Mouse (Mus musculus) forelimb bud, embryonic 11.5 days (tissue): Measurements from ENCODE around the gene Olfr986.

ENCODE experiments used
- DNase-seq: peaks from one replicate; pipeline ENCODE4 v3.0.0-alpha.2; 2012; ENCODE audit warnings: low read depth, low spot score

Gene Olfr986

GRCm38 (mm10) chr9:40234233-40235072 is 53.7 kb downstream of the Olfr986 start:
- no peak for DNase-seq

- no peak for DNase-seq
Measured at GRCm38 (mm10) chr9:40235220-40235619, 54.5 kb downstream of the Olfr986 start.
